Mouse (Mus musculus) retina, adult 2 months (tissue): ENCODE data around the gene Ctr9.
A peak's percentile ranks its signal among the peaks of the same experiment; 100 is the strongest.

Source experiments
- DNase-seq: peaks from one replicate; pipeline ENCODE4 v3.0.0-alpha.2; 2012; ENCODE audit warnings: low read depth, low spot score

The Ctr9 gene

GRCm38 (mm10) chr7:111029046-111029553 is 349 bp downstream of the Ctr9 start:
- DNase-seq = no peak

- no peak for DNase-seq
These were observed 20.2 kb downstream of the Ctr9 start for GRCm38 (mm10) chr7:111048920-111049319.

GRCm38 (mm10) chr7:111049652-111050421 is 21.1 kb downstream of the Ctr9 start:
- DNase-seq = peak; percentile 28

- no peak for DNase-seq
These were observed 26.5 kb downstream of the Ctr9 start for GRCm38 (mm10) chr7:111055221-111055620.

- no peak for DNase-seq
These were observed 27.4 kb downstream of the Ctr9 start for GRCm38 (mm10) chr7:111055984-111056657.

- no peak for DNase-seq
These were observed 30.8 kb downstream of the Ctr9 start for GRCm38 (mm10) chr7:111059527-111059926.

GRCm38 (mm10) chr7:111062971-111063370 is 34.2 kb downstream of the Ctr9 start:
- no peak for DNase-seq

- DNase-seq = no peak
These were observed 39.4 kb downstream of the Ctr9 start for GRCm38 (mm10) chr7:111068181-111068580.

- DNase-seq = no peak
These were observed 40.9 kb downstream of the Ctr9 start for GRCm38 (mm10) chr7:111069439-111070166.

- DNase-seq = no peak
These were observed 41.4 kb downstream of the Ctr9 start for GRCm38 (mm10) chr7:111070167-111070496.

GRCm38 (mm10) chr7:111072410-111072809 is 43.7 kb downstream of the Ctr9 start:
- DNase-seq = no peak

- DNase-seq = no peak
These were observed 46.5 kb downstream of the Ctr9 start for GRCm38 (mm10) chr7:111075288-111075687.

- no peak for DNase-seq
These were observed 49.5 kb downstream of the Ctr9 start for GRCm38 (mm10) chr7:111078271-111078670.

GRCm38 (mm10) chr7:111080026-111080425 is 51.3 kb downstream of the Ctr9 start:
- no peak for DNase-seq

GRCm38 (mm10) chr7:111080876-111081275 is 52.1 kb downstream of the Ctr9 start:
- no peak for DNase-seq

GRCm38 (mm10) chr7:111082043-111082821 is 53.5 kb downstream of the Ctr9 start:
- DNase-seq = peak; percentile 83

- DNase-seq = peak; percentile 96
These were observed 54.3 kb downstream of the Ctr9 start, which contains the start of gene Eif4g2 for GRCm38 (mm10) chr7:111082822-111083732. Gene Eif4g2, minus strand, starts transcription at chr7:111083030.

- DNase-seq = no peak
These were observed 55.0 kb downstream of the Ctr9 start for GRCm38 (mm10) chr7:111083733-111084120.

- DNase-seq = no peak
These were observed 55.7 kb downstream of the Ctr9 start for GRCm38 (mm10) chr7:111084443-111084842.

- no peak for DNase-seq
These were observed 56.4 kb downstream of the Ctr9 start for GRCm38 (mm10) chr7:111085153-111085552.
